In genomic region chr13:76018844-76019400, GRCm38 (mm10) we compare ENCODE assay signal across 7 mouse cellular contexts. TPM values are rescaled to one million over a fixed set of nuclear protein-coding genes. Genes with fewer than 3 reads are reported as not detected.
DNase-seq lines count a peak whose midpoint lies in the region; ATAC-seq and TF ChIP-seq lines count a peak whose summit lies in the region.

No protein-coding gene starts in this region.

- no peak for TF ChIP-seq CTCF in embryonic fibroblast, embryonic 13.5 days (IDR thresholded peaks at IDR 0.05; ENCODE audit: borderline replicate concordance, insufficient read depth, low read length)
- no peak for TF ChIP-seq CTCF in hindbrain, postnatal 0 days (IDR thresholded peaks at IDR 0.05; ENCODE audit: low read depth)

- no peak for DNase-seq in neural tube, embryonic 11.5 days (ENCODE audit: low spot score)
- no peak for DNase-seq in neural tube, embryonic 10.5 days (ENCODE audit: extremely low spot score, low spot score)
- DNase-seq in hindbrain, postnatal 0 days (ENCODE audit: low spot score): no peak
- peak; percentile 2 for DNase-seq in midbrain, embryonic 14.5 days
- no peak for DNase-seq in urinary bladder, postnatal 25 days (ENCODE audit: low spot score)
- DNase-seq in left cerebral cortex, postnatal 4 days: no peak

- H3K27ac ChIP-seq in neural tube, embryonic 11.5 days (ENCODE audit: low read depth, low read length): no peak overlapping the region
- H3K27ac ChIP-seq in embryonic fibroblast, embryonic 13.5 days (ENCODE audit: insufficient read depth, low read length): peak overlapping the region; percentile 50
- H3K27ac ChIP-seq in hindbrain, postnatal 0 days: no peak overlapping the region
- peak overlapping the region; percentile 95; the same call in 1 of the 2 replicates for H3K27ac ChIP-seq in midbrain, embryonic 14.5 days (replicated peaks; ENCODE audit: low read depth, low read length)

- H3K4me2 ChIP-seq in neural tube, embryonic 11.5 days (ENCODE audit: low read depth): peak overlapping the region; percentile 59
- peak overlapping the region; percentile 66 for H3K4me2 ChIP-seq in hindbrain, postnatal 0 days (ENCODE audit: low read depth, low read length)
- H3K4me2 ChIP-seq in midbrain, embryonic 14.5 days (ENCODE audit: low read length): peak overlapping the region; percentile 77

- no peaks in the 10 kb centered on the region for H3K27me3 ChIP-seq in neural tube, embryonic 11.5 days (ENCODE audit: control insufficient read depth, insufficient read depth, low read length)
- no peaks in the 10 kb centered on the region for H3K27me3 ChIP-seq in hindbrain, postnatal 0 days (ENCODE audit: insufficient read depth, low read length)
- H3K27me3 ChIP-seq in midbrain, embryonic 14.5 days (ENCODE audit: control insufficient read depth, insufficient read depth, low read length): no peaks in the 10 kb centered on the region

- ATAC-seq in neural tube, embryonic 11.5 days (ENCODE audit: insufficient read depth, low FRiP score, low TSS enrichment): peak; percentile 56
- peak; percentile 61 for ATAC-seq in hindbrain, postnatal 0 days
- ATAC-seq in midbrain, embryonic 14.5 days (ENCODE audit: low FRiP score, low TSS enrichment): peak; percentile 53

- peaks cover 3% of the 10 kb centered on the region; the same call in 1 of the 2 replicates for H3K4me1 ChIP-seq in neural tube, embryonic 11.5 days (ENCODE audit: control insufficient read depth, insufficient read depth, low read length)
- peaks cover 2% of the 10 kb centered on the region for H3K4me1 ChIP-seq in embryonic fibroblast, embryonic 13.5 days (ENCODE audit: control insufficient read depth, insufficient read depth, low read length)
- peaks cover 3% of the 10 kb centered on the region; the same call in 1 of the 2 replicates for H3K4me1 ChIP-seq in hindbrain, postnatal 0 days (ENCODE audit: insufficient read depth, low read length)
- H3K4me1 ChIP-seq in midbrain, embryonic 14.5 days (ENCODE audit: control insufficient read depth, insufficient read depth, low read length): peaks cover 7% of the 10 kb centered on the region; the same call in 1 of the 2 replicates

- H3K36me3 ChIP-seq in neural tube, embryonic 11.5 days (ENCODE audit: control insufficient read depth, insufficient read depth, low read length): no peaks in the 10 kb centered on the region
- H3K36me3 ChIP-seq in hindbrain, postnatal 0 days (ENCODE audit: insufficient read depth, low read length): no peaks in the 10 kb centered on the region
- no peaks in the 10 kb centered on the region for H3K36me3 ChIP-seq in midbrain, embryonic 14.5 days (ENCODE audit: control insufficient read depth, insufficient read depth, low read length)

- no peak for TF ChIP-seq POLR2A in embryonic fibroblast, embryonic 13.5 days (IDR thresholded peaks at IDR 0.05; ENCODE audit: low read depth, low read length)

- no peak overlapping the region for H3K9ac ChIP-seq in neural tube, embryonic 11.5 days (ENCODE audit: low read length)
- H3K9ac ChIP-seq in hindbrain, postnatal 0 days (replicated peaks; ENCODE audit: low read length): no peak overlapping the region; the same call in 1 of the 2 replicates
- H3K9ac ChIP-seq in midbrain, embryonic 14.5 days (replicated peaks; ENCODE audit: low read length): no peak overlapping the region; the same call in 1 of the 2 replicates

- no peaks in the 10 kb centered on the region for H3K9me3 ChIP-seq in neural tube, embryonic 11.5 days (ENCODE audit: control insufficient read depth, low read length)
- H3K9me3 ChIP-seq in hindbrain, postnatal 0 days (ENCODE audit: low read length): no peaks in the 10 kb centered on the region
- no peaks in the 10 kb centered on the region for H3K9me3 ChIP-seq in midbrain, embryonic 14.5 days (ENCODE audit: control insufficient read depth, low read length)

- intact Hi-C loops in left cerebral cortex, postnatal 4 days (cut with DNase I): loop anchor here (5.0 kb wide), 1 partner anchor 77 kb away; the partner anchor contains the start of gene Rhobtb3

- H3K4me3 ChIP-seq in neural tube, embryonic 11.5 days (ENCODE audit: low read depth, low read length): peak overlapping the region; percentile 78
- H3K4me3 ChIP-seq in embryonic fibroblast, embryonic 13.5 days (ENCODE audit: insufficient read depth, low read length): peak overlapping the region; percentile 11; the same call in 1 of the 2 replicates
- H3K4me3 ChIP-seq in hindbrain, postnatal 0 days (ENCODE audit: low read length): peak overlapping the region; percentile 67
- peak overlapping the region; percentile 78 for H3K4me3 ChIP-seq in midbrain, embryonic 14.5 days (replicated peaks; ENCODE audit: low read depth, low read length)

- whole genome bisulfite sequencing in neural tube, embryonic 11.5 days: 48% methylated on average over 5 of the region's 5 CpGs
- WGBS in hindbrain, postnatal 0 days: 51% methylated on average over 5 of the region's 5 CpGs
- 45% methylated on average over 5 of the region's 5 CpGs for WGBS in midbrain, embryonic 14.5 days

RNA-seq across cellular contexts. Expression of gene Rfesd, which starts 0.4 kb away (rescaled TPM):
- polyA plus RNA-seq in neural tube, embryonic 11.5 days (2014; fragmentation: Nextera tagmentation; extraction: Ambion mirVana): 14.8 and 16.7 TPM in 2 replicates
- 14.1 and 18.2 TPM in 2 replicates for polyA plus RNA-seq in embryonic fibroblast, embryonic 13.5 days (2011; ENCODE audit: insufficient read length, low read depth, missing spikeins)
- 12.9 and 16.3 TPM in 2 replicates for total RNA-seq in hindbrain, postnatal 0 days (2014; rRNA removed)
- 22.3 and 23.9 TPM in 2 replicates for polyA plus RNA-seq in hindbrain, postnatal 0 days (2015; fragmentation: Nextera tagmentation; extraction: Ambion mirVana)
- polyA plus RNA-seq in midbrain, embryonic 14.5 days (2014; fragmentation: Nextera tagmentation; extraction: Ambion mirVana): 19.6 and 24.1 TPM in 2 replicates
- 10 to 100 TPM; 14.2 to 15.1 TPM for total RNA-seq in left cerebral cortex, postnatal 4 days (2021)

RNA-seq across cellular contexts. Expression of gene Gpr150, which starts 37.9 kb away (rescaled TPM):
- 0.31 and 0.65 TPM in 2 replicates for polyA plus RNA-seq in neural tube, embryonic 11.5 days (2014; fragmentation: Nextera tagmentation; extraction: Ambion mirVana)
- polyA plus RNA-seq in embryonic fibroblast, embryonic 13.5 days (2011; ENCODE audit: insufficient read length, low read depth, missing spikeins): not detected in 2 replicates
- total RNA-seq in hindbrain, postnatal 0 days (2014; rRNA removed): 2.8 and 5.2 TPM in 2 replicates
- polyA plus RNA-seq in hindbrain, postnatal 0 days (2015; fragmentation: Nextera tagmentation; extraction: Ambion mirVana): 3.8 and 4.0 TPM in 2 replicates
- polyA plus RNA-seq in midbrain, embryonic 14.5 days (2014; fragmentation: Nextera tagmentation; extraction: Ambion mirVana): 1.2 and 2.2 TPM in 2 replicates
- total RNA-seq in left cerebral cortex, postnatal 4 days (2021): 1 to 10 TPM; 2.8 to 2.9 TPM

RNA-seq across cellular contexts. Expression of gene Spata9, which starts 52.0 kb away (rescaled TPM):
- 0.29 and 1.0 TPM in 2 replicates for polyA plus RNA-seq in neural tube, embryonic 11.5 days (2014; fragmentation: Nextera tagmentation; extraction: Ambion mirVana)
- 0.49 TPM in 1 of 2 replicates, not detected in the other for polyA plus RNA-seq in embryonic fibroblast, embryonic 13.5 days (2011; ENCODE audit: insufficient read length, low read depth, missing spikeins)
- 0.16 and 1.5 TPM in 2 replicates for total RNA-seq in hindbrain, postnatal 0 days (2014; rRNA removed)
- polyA plus RNA-seq in hindbrain, postnatal 0 days (2015; fragmentation: Nextera tagmentation; extraction: Ambion mirVana): 3.5 and 3.8 TPM in 2 replicates
- 3.5 TPM in 2 replicates for polyA plus RNA-seq in midbrain, embryonic 14.5 days (2014; fragmentation: Nextera tagmentation; extraction: Ambion mirVana)
- 1 to 10 TPM in 1 of 2 experiments, under 1 TPM in 1; 0.68 to 1.3 TPM for total RNA-seq in left cerebral cortex, postnatal 4 days (2021)

Comparison
In these comparisons a context has a peak if more than half of its experiments do, and no peak if none do; other contexts are left out.
1. H3K27ac ChIP-seq: peak in embryonic fibroblast, embryonic 13.5 days (single experiment) and midbrain, embryonic 14.5 days (single experiment); none in neural tube, embryonic 11.5 days (single experiment) and hindbrain, postnatal 0 days (single experiment).
2. H3K4me3 ChIP-seq: peak in every context shown above with its lines; median percentile 78 in neural tube, embryonic 11.5 days; 78 in midbrain, embryonic 14.5 days; 67 in hindbrain, postnatal 0 days; 11 in embryonic fibroblast, embryonic 13.5 days.
3. Peak in every context shown above with its lines, with median percentiles within 50 percentile points of each other: ATAC-seq and H3K4me2 ChIP-seq.